Mouse (Mus musculus) CH12.LX (cell line): ENCODE results near the gene Lipt2. TPM values are rescaled to one million over a fixed set of nuclear protein-coding genes. Genes with fewer than 3 reads are reported as not detected.
A peak's percentile ranks its signal among the peaks of the same experiment; 100 is the strongest.

Experiments
- DNase-seq: peaks from one replicate; pipeline ENCODE4 v3.0.0-alpha.2; 2013; ENCODE audit errors: extremely low read depth
- H3K27ac ChIP-seq: 2 replicates; pipeline ENCODE4 v1.5.1; 2012; ENCODE audit warnings: low read depth, mild to moderate bottlenecking, control low read depth, moderate library complexity; ENCODE audit not compliant: insufficient read depth
- H3K27me3 ChIP-seq: replicated peaks from 2 replicates; pipeline ENCODE3; 2012; ENCODE audit warnings: inconsistent platforms
- H3K36me3 ChIP-seq, 2 experiments: replicated peaks in 1 of 2; 2 replicates each; pipeline versions ENCODE3 to v1.6.1; 2012; ENCODE audit warnings: inconsistent platforms in 1 of 2, low read length in 1 of 2, mild to moderate bottlenecking in 1 of 2, mixed read lengths in 1 of 2, moderate library complexity in 1 of 2; ENCODE audit not compliant: control insufficient read depth in 1 of 2, insufficient read depth in 1 of 2
- H3K4me1 ChIP-seq, 2 experiments: 2 replicates each; pipeline ENCODE4 v1.6.1; 2012; ENCODE audit warnings: inconsistent platforms in 1 of 2, moderate library complexity in 1 of 2; ENCODE audit not compliant: insufficient read depth in 2 of 2, control insufficient read depth in 1 of 2
- H3K4me2 ChIP-seq: 2 replicates; pipeline ENCODE4 v1.6.1; 2012; ENCODE audit warnings: low read depth, mild to moderate bottlenecking, control low read depth; ENCODE audit not compliant: poor library complexity, insufficient read depth, severe bottlenecking
- H3K4me3 ChIP-seq, 3 experiments: fragments of 150-350 bp in 1 of 3; sonication (generic) in 1 of 3; replicated peaks in 1 of 3; 2 replicates each; pipeline versions ENCODE3 to v1.5.1; 2011 to 2012; ENCODE audit warnings: low read depth in 2 of 3, low read length in 2 of 3, mild to moderate bottlenecking in 2 of 3, moderate library complexity in 2 of 3, control low read depth in 1 of 3, improper control_type of control experiment in 1 of 3, inconsistent platforms in 1 of 3, mixed read lengths in 1 of 3; ENCODE audit not compliant: poor library complexity in 1 of 3
- H3K79me2 ChIP-seq: replicated peaks from 2 replicates; pipeline ENCODE4 v1.6.1; 2012; ENCODE audit warnings: mild to moderate bottlenecking, moderate library complexity; ENCODE audit not compliant: control insufficient read depth, poor library complexity, insufficient read depth, severe bottlenecking; ENCODE audit errors: extremely low read depth
- H3K9ac ChIP-seq: 2 replicates; pipeline ENCODE4 v1.6.1; 2012; ENCODE audit warnings: low read depth, mild to moderate bottlenecking, control low read depth, moderate library complexity; ENCODE audit not compliant: insufficient read depth
- H3K9me3 ChIP-seq: replicated peaks from 2 replicates; pipeline ENCODE3; 2012; ENCODE audit warnings: low read length, inconsistent platforms, mixed read lengths
- CHD1 ChIP-seq: IDR thresholded peaks from 2 replicates; pipeline ENCODE4 v1.6.1; 2012; ENCODE audit warnings: low read depth, low read length, improper control_type of control experiment, inconsistent platforms
- CTCF ChIP-seq, 2 experiments: IDR thresholded peaks in 1 of 2; conservative IDR thresholded peaks in 1 of 2; 2 replicates each; pipeline ENCODE4 v1.5.1; 2011 to 2012; ENCODE audit warnings: low read depth in 2 of 2, low read length in 2 of 2, improper control_type of control experiment in 1 of 2, inconsistent platforms in 1 of 2, mild to moderate bottlenecking in 1 of 2, moderate library complexity in 1 of 2
- EP300 ChIP-seq: IDR thresholded peaks from 2 replicates; pipeline ENCODE4 v1.6.1; 2011; ENCODE audit warnings: low read length, improper control_type of control experiment
- ETS1 ChIP-seq: conservative IDR thresholded peaks from 2 replicates; pipeline ENCODE4 v1.6.1; 2012; ENCODE audit warnings: low read depth, mild to moderate bottlenecking, inconsistent platforms, low read length, improper control_type of control experiment, moderate library complexity
- HCFC1 ChIP-seq: IDR thresholded peaks from 2 replicates; pipeline ENCODE4 v1.6.1; 2012; ENCODE audit warnings: low read depth, mild to moderate bottlenecking, inconsistent platforms, low read length, improper control_type of control experiment
- KAT2A ChIP-seq: IDR thresholded peaks from 2 replicates; pipeline ENCODE4 v1.6.1; 2012; ENCODE audit warnings: low read length, improper control_type of control experiment, inconsistent platforms; ENCODE audit not compliant: insufficient replicate concordance
- MAFK ChIP-seq: IDR thresholded peaks from 2 replicates; pipeline ENCODE4 v1.6.1; 2011; ENCODE audit warnings: low read length, improper control_type of control experiment; ENCODE audit not compliant: insufficient replicate concordance
- MAX ChIP-seq: IDR thresholded peaks from 2 replicates; pipeline ENCODE4 v1.6.1; 2011; ENCODE audit warnings: low read length, improper control_type of control experiment
- MEF2A ChIP-seq: IDR thresholded peaks from 2 replicates; pipeline ENCODE4 v1.6.1; 2014; ENCODE audit warnings: low read depth, mild to moderate bottlenecking, inconsistent platforms, low read length, improper control_type of control experiment, borderline replicate concordance
- MXI1 ChIP-seq: IDR thresholded peaks from 2 replicates; pipeline ENCODE4 v1.6.1; 2011; ENCODE audit warnings: mild to moderate bottlenecking, low read depth, low read length, improper control_type of control experiment
- PAX5 ChIP-seq: IDR thresholded peaks from 2 replicates; pipeline ENCODE4 v1.6.1; 2012; ENCODE audit warnings: low read length, inconsistent platforms, mixed read lengths
- POLR2A ChIP-seq: IDR thresholded peaks from 2 replicates; pipeline ENCODE4 v1.6.1; 2011; ENCODE audit warnings: low read depth, mild to moderate bottlenecking, improper control_type of control experiment, low read length
- RAD21 ChIP-seq: IDR thresholded peaks from 2 replicates; pipeline ENCODE4 v1.6.1; 2011; ENCODE audit warnings: low read depth, mild to moderate bottlenecking, low read length, improper control_type of control experiment, moderate library complexity
- RCOR1 ChIP-seq: conservative IDR thresholded peaks from 2 replicates; pipeline ENCODE4 v1.6.1; 2012; ENCODE audit warnings: low read depth, mild to moderate bottlenecking, inconsistent platforms, low read length, improper control_type of control experiment
- SIN3A ChIP-seq: IDR thresholded peaks from 2 replicates; pipeline ENCODE4 v1.6.1; 2012; ENCODE audit warnings: low read length, improper control_type of control experiment, inconsistent platforms
- TCF12 ChIP-seq: IDR thresholded peaks from 2 replicates; pipeline ENCODE4 v1.6.1; 2014; ENCODE audit warnings: low read depth, mild to moderate bottlenecking, inconsistent platforms, low read length, improper control_type of control experiment
- UBTF ChIP-seq: IDR thresholded peaks from 2 replicates; pipeline ENCODE4 v1.6.1; 2012; ENCODE audit warnings: low read depth, mild to moderate bottlenecking, inconsistent platforms, low read length, improper control_type of control experiment, moderate library complexity
- USF1 ChIP-seq: IDR thresholded peaks from 2 replicates; pipeline ENCODE4 v1.6.1; 2014; ENCODE audit warnings: low read depth, mild to moderate bottlenecking, inconsistent platforms, low read length, improper control_type of control experiment
- ZKSCAN1 ChIP-seq: IDR thresholded peaks from 2 replicates; pipeline ENCODE4 v1.6.1; 2012; ENCODE audit warnings: low read depth, inconsistent platforms, low read length, improper control_type of control experiment, borderline replicate concordance
- ZNF384 ChIP-seq: IDR thresholded peaks from 2 replicates; pipeline ENCODE4 v1.6.1; 2012; ENCODE audit warnings: low read depth, low read length, improper control_type of control experiment, inconsistent platforms
- dilution Hi-C: fragments of 300-500 bp; cut with MboI; formaldehyde crosslinking; loops from 2 replicates; pipeline ENCODE4 v1.14.3; 2020; ENCODE audit warnings: low sequenced_read_pairs; ENCODE audit not compliant: extremely low pct_unique_long_range_greater_than_20kb, extremely low pct_ligation_motif_present
- in situ Hi-C: fragments of 300-500 bp; cut with MboI; formaldehyde crosslinking; loops from 3 replicates; pipeline ENCODE4 v1.14.3; 2019; ENCODE audit warnings: low sequenced_read_pairs, low pct_ligation_motif_present, low pct_unique_long_range_greater_than_20kb, mixed read lengths
- polyA plus RNA-seq: library from polyadenylated mRNA; unstranded; fragments of >175 nt; gene quantifications from 2 replicates; pipeline ENCODE4 v1.2.1, GENCODE M21; 2012; ENCODE audit warnings: low read depth; ENCODE audit not compliant: insufficient read length
- total RNA-seq, 2 experiments: library from RNA; depleted of rRNA; stranded (reverse); fragments of 300-350 nt in 1 of 2; fragments of >200 nt in 1 of 2; gene quantifications; 2 replicates each; pipeline ENCODE4 v1.2.3; 2012 to 2014

Gene Lipt2
- total and polyA plus RNA-seq, 3 experiments: 5.3 to 15.4 (median 10.3) TPM

GRCm38 (mm10) chr7:100140591-100140990 lies 18.5 kb upstream of the Lipt2 start:
- no peaks in the 10 kb centered on the region for H3K36me3 ChIP-seq
- no peak for DNase-seq
- in situ Hi-C loops: no loop called here
- dilution Hi-C loops: no loop called here
- no peak overlapping the region for H3K27ac ChIP-seq
- H3K79me2 ChIP-seq: no peaks in the 10 kb centered on the region
- no peak overlapping the region for H3K4me3 ChIP-seq
- H3K9me3 ChIP-seq: no peaks in the 10 kb centered on the region
- no peak overlapping the region for H3K4me2 ChIP-seq
- H3K9ac ChIP-seq: no peak overlapping the region
- peaks cover 0 to 10% of the 10 kb centered on the region in 2 experiments; a peak in 1 of 4 replicates for H3K4me1 ChIP-seq
- H3K27me3 ChIP-seq: peaks cover 12% of the 10 kb centered on the region
- TF ChIP-seq MAX: no peak
- TF ChIP-seq USF1: no peak
- peak; percentile 52 for TF ChIP-seq ZNF384
- TF ChIP-seq, all 38 proteins: peak for 1

GRCm38 (mm10) chr7:100148586-100148985 lies 10.5 kb upstream of the Lipt2 start:
- Histone ChIP-seq H3K9ac (no peak overlapping the region), H3K27ac (no peak overlapping the region), H3K27me3 (peaks cover 15% of the 10 kb centered on the region), H3K36me3 (no peaks in the 10 kb centered on the region), H3K4me1 (0 out of 4 replicates have a peak, but pooled peaks cover 0 to 3% of the 10 kb centered on the region in 2 experiments)
- DNase-seq: no peak
- dilution Hi-C loops: no loop called here
- TF ChIP-seq HCFC1 (no peak), MAFK (no peak), CTCF (conservative IDR thresholded peaks at IDR 0.05 in 1 of 2, IDR thresholded peaks at IDR 0.05 in 1 of 2; ENCODE audit: low read depth in 2 of 2, low read length in 2 of 2) (no peak), RAD21 (no peak), ETS1 (no peak), CHD1 (no peak), TCF12 (no peak), SIN3A (no peak)
- TF ChIP-seq, all 38 proteins: peak for 0
- Histone ChIP-seq H3K4me2 (no peak overlapping the region), H3K79me2 (no peaks in the 10 kb centered on the region), H3K9me3 (no peaks in the 10 kb centered on the region), H3K4me3 (no peak overlapping the region)
- in situ Hi-C loops: no loop called here

GRCm38 (mm10) chr7:100150086-100150485 lies 9.0 kb upstream of the Lipt2 start:
- dilution Hi-C loops: no loop called here
- no peak for DNase-seq
- Histone ChIP-seq H3K9me3 (no peaks in the 10 kb centered on the region), H3K79me2 (no peaks in the 10 kb centered on the region), H3K4me1 (peaks cover 0 to 6% of the 10 kb centered on the region in 2 experiments; a peak in 1 of 4 replicates), H3K9ac (no peak overlapping the region), H3K4me3 (no peak overlapping the region), H3K4me2 (peak overlapping the region; percentile 24; the same call in 1 of the 2 replicates), H3K27me3 (peaks cover 8% of the 10 kb centered on the region), H3K27ac (no peak overlapping the region), H3K36me3 (no peaks in the 10 kb centered on the region)
- no peak for TF ChIP-seq RCOR1
- TF ChIP-seq PAX5: no peak
- no peak for TF ChIP-seq SIN3A
- no peak for TF ChIP-seq UBTF
- no peak for TF ChIP-seq HCFC1
- TF ChIP-seq EP300: no peak
- TF ChIP-seq POLR2A: no peak
- TF ChIP-seq MXI1: no peak
- TF ChIP-seq KAT2A: no peak
- TF ChIP-seq ZKSCAN1: no peak
- no peak for TF ChIP-seq MEF2A
- TF ChIP-seq CHD1: no peak
- in situ Hi-C loops: no loop called here
